Mouse (Mus musculus): Measurements from ENCODE around the gene Rag1.

DNA sequence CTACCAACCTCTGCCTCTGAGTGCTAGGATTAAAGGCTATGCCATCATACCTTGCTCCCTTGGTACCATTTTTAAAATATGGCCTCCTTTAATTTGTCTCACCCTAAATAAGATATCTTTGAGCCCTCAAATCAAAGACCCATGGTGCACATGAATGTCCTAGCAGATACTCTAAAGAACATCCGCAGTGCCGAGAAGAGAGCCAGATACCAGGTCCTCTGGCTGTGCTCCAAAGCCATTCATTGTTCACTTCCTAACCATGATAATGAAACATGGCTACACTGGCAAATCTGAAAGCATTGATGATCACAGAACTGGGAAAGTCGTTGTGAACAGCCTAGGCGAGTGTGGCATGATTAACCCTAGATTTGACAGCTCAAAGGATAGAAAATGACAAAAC is 43.7 kb upstream of the Rag1 start:
- TF ChIP-seq CTCF (IDR thresholded peaks at IDR 0.05; ENCODE audit: low read depth) (no peak), EP300 (IDR thresholded peaks at IDR 0.05; ENCODE audit: low read depth) (no peak)

Data from heart, postnatal 0 days (tissue).